Mouse (Mus musculus): ENCODE data around the gene Tmem273. TPM values are rescaled to one million over a fixed set of nuclear protein-coding genes. Genes with fewer than 3 reads are reported as not detected.

Tmem273 gene
- polyA plus RNA-seq, 1 experiment from 2014 or later: 0.72 TPM

- H3K9ac ChIP-seq (ENCODE audit: low read length): no peak overlapping the region
- DNase-seq (ENCODE audit: low spot score, missing footprints) (peak; percentile 86), ATAC-seq (ENCODE audit: low FRiP score) (no peak)
- H3K27me3 ChIP-seq (ENCODE audit: control insufficient read depth, insufficient read depth, low read length): peaks cover 5% of the 10 kb centered on the region
- no peak overlapping the region for H3K4me3 ChIP-seq (ENCODE audit: low read depth, low read length)
- peaks cover 2% of the 10 kb centered on the region; the same call in 1 of the 2 replicates for H3K4me1 ChIP-seq (ENCODE audit: control insufficient read depth, insufficient read depth, low read length)
- H3K27ac ChIP-seq (ENCODE audit: low read depth, low read length): no peak overlapping the region
- WGBS: 64% methylated on average over 11 of the region's 11 CpGs
- no peaks in the 10 kb centered on the region for H3K36me3 ChIP-seq (ENCODE audit: control insufficient read depth, insufficient read depth, low read length)
- no peaks in the 10 kb centered on the region for H3K9me3 ChIP-seq (ENCODE audit: control insufficient read depth, low read length)
- H3K4me2 ChIP-seq: no peak overlapping the region
These were observed 74.2 kb downstream of the Tmem273 start for GRCm38 (mm10) chr14:32859831-32860569.

- no peaks in the 10 kb centered on the region for H3K36me3 ChIP-seq (ENCODE audit: control insufficient read depth, insufficient read depth, low read length)
- H3K27ac ChIP-seq (ENCODE audit: low read depth, low read length): no peak overlapping the region
- peak; percentile 81 for DNase-seq (ENCODE audit: low spot score, missing footprints)
- H3K4me1 ChIP-seq (ENCODE audit: control insufficient read depth, insufficient read depth, low read length): peaks cover 2% of the 10 kb centered on the region; the same call in 1 of the 2 replicates
- no peak for ATAC-seq (ENCODE audit: low FRiP score)
- H3K27me3 ChIP-seq (ENCODE audit: control insufficient read depth, insufficient read depth, low read length): peaks cover 5% of the 10 kb centered on the region
- H3K9me3 ChIP-seq (ENCODE audit: control insufficient read depth, low read length): no peaks in the 10 kb centered on the region
- H3K9ac ChIP-seq (ENCODE audit: low read length): no peak overlapping the region
- H3K4me2 ChIP-seq: no peak overlapping the region
- WGBS: 37% methylated on average over 6 of the region's 6 CpGs
- H3K4me3 ChIP-seq (ENCODE audit: low read depth, low read length): no peak overlapping the region
These were observed 75.4 kb downstream of the Tmem273 start for GRCm38 (mm10) chr14:32861149-32861581.

- H3K9ac ChIP-seq (ENCODE audit: low read length): no peak overlapping the region
- H3K4me2 ChIP-seq: no peak overlapping the region
- no peaks in the 10 kb centered on the region; the same call in 1 of the 2 replicates for H3K4me1 ChIP-seq (ENCODE audit: control insufficient read depth, insufficient read depth, low read length)
- DNase-seq (ENCODE audit: low spot score, missing footprints): peak; percentile 72
- H3K36me3 ChIP-seq (ENCODE audit: control insufficient read depth, insufficient read depth, low read length): no peaks in the 10 kb centered on the region
- no peak overlapping the region for H3K4me3 ChIP-seq (ENCODE audit: low read depth, low read length)
- peaks cover 5% of the 10 kb centered on the region for H3K27me3 ChIP-seq (ENCODE audit: control insufficient read depth, insufficient read depth, low read length)
- H3K27ac ChIP-seq (ENCODE audit: low read depth, low read length): no peak overlapping the region
- no peaks in the 10 kb centered on the region for H3K9me3 ChIP-seq (ENCODE audit: control insufficient read depth, low read length)
- ATAC-seq (ENCODE audit: low FRiP score): no peak
- WGBS: 38% methylated on average over 2 of the region's 2 CpGs
These were observed 75.9 kb downstream of the Tmem273 start for GRCm38 (mm10) chr14:32861656-32862055.

- 80% methylated on average over 3 of the region's 3 CpGs for WGBS
- no peaks in the 10 kb centered on the region for H3K4me1 ChIP-seq (ENCODE audit: control insufficient read depth, insufficient read depth, low read length)
- H3K9me3 ChIP-seq (ENCODE audit: control insufficient read depth, low read length): no peaks in the 10 kb centered on the region
- no peak overlapping the region for H3K9ac ChIP-seq (ENCODE audit: low read length)
- H3K4me3 ChIP-seq (ENCODE audit: low read depth, low read length): no peak overlapping the region
- H3K27ac ChIP-seq (ENCODE audit: low read depth, low read length): no peak overlapping the region
- no peak overlapping the region for H3K4me2 ChIP-seq
- DNase-seq (ENCODE audit: low spot score, missing footprints): peak; percentile 70
- H3K27me3 ChIP-seq (ENCODE audit: control insufficient read depth, insufficient read depth, low read length): no peaks in the 10 kb centered on the region
- ATAC-seq (ENCODE audit: low FRiP score): no peak
- no peaks in the 10 kb centered on the region for H3K36me3 ChIP-seq (ENCODE audit: control insufficient read depth, insufficient read depth, low read length)
These were observed 79.6 kb downstream of the Tmem273 start for GRCm38 (mm10) chr14:32865331-32865730.

Other genes starting within 250 kb of the Tmem273 start
- gene Prrxl1, start 186.6 kb upstream of the Tmem273 start, polyA plus RNA-seq (2014; fragmentation: Nextera tagmentation; extraction: Ambion mirVana): 9.7 and 9.8 TPM in 2 replicates
- not detected in 2 replicates for gene 3425401B19Rik, start 100.7 kb upstream of the Tmem273 start, polyA plus RNA-seq (2014; fragmentation: Nextera tagmentation; extraction: Ambion mirVana)
- gene Fam170b, start 48.0 kb downstream of the Tmem273 start, polyA plus RNA-seq (2014; fragmentation: Nextera tagmentation; extraction: Ambion mirVana): not detected in 2 replicates
- gene Vstm4, start 70.8 kb downstream of the Tmem273 start, polyA plus RNA-seq (2014; fragmentation: Nextera tagmentation; extraction: Ambion mirVana): 4.5 and 4.6 TPM in 2 replicates
- gene Lrrc18, start 205.4 kb downstream of the Tmem273 start, polyA plus RNA-seq (2014; fragmentation: Nextera tagmentation; extraction: Ambion mirVana): 0.23 and 0.25 TPM in 2 replicates

Data from midbrain, embryonic 11.5 days (tissue).